Mouse (Mus musculus): Measurements from ENCODE around the gene Ntn5. TPM values are rescaled to one million over a fixed set of nuclear protein-coding genes. Genes with fewer than 3 reads are reported as not detected.

The Ntn5 gene
- total and polyA plus RNA-seq, 3 experiments = 0.08 to 0.57 TPM; not detected in 1

DNA sequence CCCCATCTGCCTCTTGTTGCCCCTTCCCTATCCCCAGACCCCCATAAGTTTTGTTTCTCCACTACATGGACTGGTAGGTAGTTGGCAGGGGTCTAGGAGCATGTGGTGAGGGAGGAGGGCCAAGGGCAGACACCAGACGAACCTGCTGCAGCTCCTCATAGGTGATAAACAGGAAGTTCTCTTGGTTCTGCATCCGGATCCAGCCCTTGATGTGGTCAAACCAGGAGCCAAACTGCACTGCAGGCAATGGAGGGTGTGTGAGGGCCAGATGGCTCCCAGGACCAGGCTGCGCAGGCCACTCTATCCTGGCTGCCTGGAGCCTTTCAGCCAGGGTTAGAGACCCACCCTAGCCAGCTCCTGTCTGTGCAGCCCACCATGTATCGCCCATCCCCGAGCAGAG, 49.7 kb downstream of the Ntn5 start:
- peaks cover 6 to 19% of the 10 kb centered on the region in 2 experiments for H3K36me3 ChIP-seq (replicated peaks in 1 of 2; ENCODE audit: control insufficient read depth in 1 of 2, insufficient read depth in 1 of 2, low read length in 1 of 2)
- H3K9me3 ChIP-seq (replicated peaks; ENCODE audit: low read length) = no peaks in the 10 kb centered on the region
- in situ Hi-C loops (cut with MboI; ENCODE audit: low pct_ligation_motif_present, low pct_unique_long_range_greater_than_20kb, low sequenced_read_pairs) = loop anchor here (10.0 kb wide), 2 partner anchors 191 to 271 kb away; partner anchors contain the start of genes Ccdc114 and Emp3
- H3K79me2 ChIP-seq (replicated peaks; ENCODE audit: control insufficient read depth, extremely low read depth, insufficient read depth, poor library complexity, severe bottlenecking) = no peaks in the 10 kb centered on the region
- no peak overlapping the region for H3K4me2 ChIP-seq (ENCODE audit: insufficient read depth, low read depth, poor library complexity, severe bottlenecking)
- no peak overlapping the region for H3K9ac ChIP-seq (ENCODE audit: insufficient read depth, low read depth)
- H3K27me3 ChIP-seq (replicated peaks) = no peaks in the 10 kb centered on the region
- DNase-seq (ENCODE audit: extremely low read depth) = no peak
- H3K27ac ChIP-seq (ENCODE audit: insufficient read depth, low read depth) = no peak overlapping the region
- peaks cover 0 to 10% of the 10 kb centered on the region in 2 experiments; a peak in 2 of 4 replicates for H3K4me1 ChIP-seq (ENCODE audit: control insufficient read depth in 1 of 2, insufficient read depth in 2 of 2)
- H3K4me3 ChIP-seq (replicated peaks in 1 of 3; ENCODE audit: low read depth in 2 of 3, low read length in 2 of 3, poor library complexity in 1 of 3) = no peak overlapping the region
- dilution Hi-C loops (cut with MboI; ENCODE audit: extremely low pct_ligation_motif_present, extremely low pct_unique_long_range_greater_than_20kb, low sequenced_read_pairs) = no loop called here
- TF ChIP-seq KAT2A (IDR thresholded peaks at IDR 0.05; ENCODE audit: insufficient replicate concordance, low read length) (no peak), PAX5 (IDR thresholded peaks at IDR 0.05; ENCODE audit: low read length) (no peak), ZMIZ1 (IDR thresholded peaks at IDR 0.05; ENCODE audit: low read depth, low read length) (no peak), EP300 (IDR thresholded peaks at IDR 0.05; ENCODE audit: low read length) (no peak)

DNA sequence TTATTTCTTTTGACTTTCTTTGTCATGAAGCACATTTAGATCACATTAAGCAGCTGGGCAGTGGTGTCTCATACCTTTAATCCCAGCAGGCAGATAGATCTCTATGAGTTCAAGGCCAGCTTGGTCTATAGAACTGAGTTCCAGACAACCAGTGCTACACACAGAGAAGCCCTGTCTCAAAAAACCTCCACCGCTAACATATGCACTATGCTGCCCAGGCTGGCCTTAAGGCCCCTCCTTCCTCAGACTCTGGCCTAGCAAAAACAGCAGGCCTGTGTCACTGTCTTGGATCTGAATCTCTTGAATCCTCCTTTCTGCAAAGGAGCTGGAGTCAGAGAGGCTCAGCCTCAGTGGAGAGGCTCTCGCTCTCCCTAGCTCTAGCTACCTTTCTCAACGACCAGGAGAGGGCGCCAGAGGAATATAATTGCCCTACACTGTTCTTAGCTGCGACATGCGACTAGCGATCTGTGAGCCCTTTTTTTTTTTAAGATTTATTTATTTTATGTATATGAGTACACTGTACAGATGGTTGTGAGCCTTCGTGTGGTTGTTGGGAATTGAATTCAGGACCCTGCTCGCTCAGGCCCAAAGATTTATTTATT, 55.4 kb downstream of the Ntn5 start:
- in situ Hi-C loops (cut with MboI; ENCODE audit: low pct_ligation_motif_present, low pct_unique_long_range_greater_than_20kb, low sequenced_read_pairs) = loop anchor here (10.0 kb wide), 2 partner anchors 186 to 266 kb away; partner anchors contain the start of genes Ccdc114 and Emp3
- Histone ChIP-seq H3K9me3 (replicated peaks; ENCODE audit: low read length) (no peaks in the 10 kb centered on the region), H3K4me1 (ENCODE audit: control insufficient read depth in 1 of 2, insufficient read depth in 2 of 2) (peaks cover 5 to 12% of the 10 kb centered on the region in 2 experiments), H3K36me3 (replicated peaks in 1 of 2; ENCODE audit: control insufficient read depth in 1 of 2, insufficient read depth in 1 of 2, low read length in 1 of 2) (no peaks in the 10 kb centered on the region), H3K4me3 (replicated peaks in 1 of 3; ENCODE audit: low read depth in 2 of 3, low read length in 2 of 3, poor library complexity in 1 of 3) (no peak overlapping the region), H3K27ac (ENCODE audit: insufficient read depth, low read depth) (no peak overlapping the region), H3K27me3 (replicated peaks) (peaks cover 8% of the 10 kb centered on the region), H3K79me2 (replicated peaks; ENCODE audit: control insufficient read depth, extremely low read depth, insufficient read depth, poor library complexity, severe bottlenecking) (no peaks in the 10 kb centered on the region), H3K4me2 (ENCODE audit: insufficient read depth, low read depth, poor library complexity, severe bottlenecking) (no peak overlapping the region), H3K9ac (ENCODE audit: insufficient read depth, low read depth) (no peak overlapping the region)
- dilution Hi-C loops (cut with MboI; ENCODE audit: extremely low pct_ligation_motif_present, extremely low pct_unique_long_range_greater_than_20kb, low sequenced_read_pairs) = no loop called here
- peak; percentile 69 for DNase-seq (ENCODE audit: extremely low read depth)
- TF ChIP-seq RAD21 (IDR thresholded peaks at IDR 0.05; ENCODE audit: low read depth, low read length) = peak; percentile 51
- no peak for TF ChIP-seq NELFE (IDR thresholded peaks at IDR 0.05; ENCODE audit: low read depth, low read length)
- no peak for TF ChIP-seq ELF1 (IDR thresholded peaks at IDR 0.05; ENCODE audit: low read depth, low read length)
- TF ChIP-seq MEF2A (IDR thresholded peaks at IDR 0.05; ENCODE audit: borderline replicate concordance, low read depth, low read length) = no peak
- no peak for TF ChIP-seq POLR2AphosphoS2 (IDR thresholded peaks at IDR 0.05; ENCODE audit: low read depth, low read length)
- peak; percentile 53 for TF ChIP-seq SMC3 (IDR thresholded peaks at IDR 0.05; ENCODE audit: low read depth, low read length)
- TF ChIP-seq TCF12 (IDR thresholded peaks at IDR 0.05; ENCODE audit: low read depth, low read length) = no peak
- TF ChIP-seq CTCF (conservative IDR thresholded peaks at IDR 0.05 in 1 of 2, IDR thresholded peaks at IDR 0.05 in 1 of 2; ENCODE audit: low read depth in 2 of 2, low read length in 2 of 2) = peak; percentile 32 to 65; a peak in 3 of 4 replicates

DNA sequence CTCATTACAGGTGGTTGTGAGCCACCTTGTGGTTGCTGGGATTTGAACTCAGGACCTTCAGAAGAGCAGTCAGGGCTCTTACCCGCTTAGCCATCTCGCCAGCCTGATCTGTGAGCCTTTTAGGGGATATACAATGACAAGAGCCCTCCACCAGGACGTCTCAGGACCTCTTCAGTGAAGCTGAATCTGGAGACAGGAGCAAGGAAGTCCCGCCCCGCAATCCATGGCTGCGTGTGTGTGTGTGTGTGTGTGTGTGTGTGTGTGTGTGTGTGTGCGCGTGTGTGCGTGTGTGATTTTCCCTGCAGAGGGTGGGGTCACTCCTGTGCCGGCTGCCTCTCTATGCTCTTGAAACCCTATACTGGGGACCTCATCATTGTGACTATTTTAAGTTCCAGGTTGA, 56.0 kb downstream of the Ntn5 start:
- peaks cover 5 to 12% of the 10 kb centered on the region in 2 experiments for H3K4me1 ChIP-seq (ENCODE audit: control insufficient read depth in 1 of 2, insufficient read depth in 2 of 2)
- no peaks in the 10 kb centered on the region for H3K36me3 ChIP-seq (replicated peaks in 1 of 2; ENCODE audit: control insufficient read depth in 1 of 2, insufficient read depth in 1 of 2, low read length in 1 of 2)
- no peaks in the 10 kb centered on the region for H3K9me3 ChIP-seq (replicated peaks; ENCODE audit: low read length)
- no peak overlapping the region for H3K4me3 ChIP-seq (replicated peaks in 1 of 3; ENCODE audit: low read depth in 2 of 3, low read length in 2 of 3, poor library complexity in 1 of 3)
- DNase-seq (ENCODE audit: extremely low read depth) = no peak
- no peak overlapping the region for H3K4me2 ChIP-seq (ENCODE audit: insufficient read depth, low read depth, poor library complexity, severe bottlenecking)
- in situ Hi-C loops (cut with MboI; ENCODE audit: low pct_ligation_motif_present, low pct_unique_long_range_greater_than_20kb, low sequenced_read_pairs) (loop anchor here (5.0 to 10.0 kb wide), 3 partner anchors 62 to 265 kb away; partner anchors contain the start of genes Ccdc114 and Emp3), dilution Hi-C loops (cut with MboI; ENCODE audit: extremely low pct_ligation_motif_present, extremely low pct_unique_long_range_greater_than_20kb, low sequenced_read_pairs) (no loop called here)
- H3K9ac ChIP-seq (ENCODE audit: insufficient read depth, low read depth) = no peak overlapping the region
- no peak overlapping the region for H3K27ac ChIP-seq (ENCODE audit: insufficient read depth, low read depth)
- TF ChIP-seq JUND (conservative IDR thresholded peaks at IDR 0.05; ENCODE audit: low read depth, low read length) = no peak
- TF ChIP-seq ETS1 (conservative IDR thresholded peaks at IDR 0.05; ENCODE audit: low read depth, low read length) = no peak
- TF ChIP-seq ZNF384 (IDR thresholded peaks at IDR 0.05; ENCODE audit: low read depth, low read length) = no peak
- TF ChIP-seq SMC3 (IDR thresholded peaks at IDR 0.05; ENCODE audit: low read depth, low read length) = no peak
- TF ChIP-seq USF1 (IDR thresholded peaks at IDR 0.05; ENCODE audit: low read depth, low read length) = no peak
- TF ChIP-seq HCFC1 (IDR thresholded peaks at IDR 0.05; ENCODE audit: low read depth, low read length) = no peak
- no peak for TF ChIP-seq NELFE (IDR thresholded peaks at IDR 0.05; ENCODE audit: low read depth, low read length)
- TF ChIP-seq MEF2A (IDR thresholded peaks at IDR 0.05; ENCODE audit: borderline replicate concordance, low read depth, low read length) = no peak
- no peaks in the 10 kb centered on the region for H3K79me2 ChIP-seq (replicated peaks; ENCODE audit: control insufficient read depth, extremely low read depth, insufficient read depth, poor library complexity, severe bottlenecking)
- H3K27me3 ChIP-seq (replicated peaks) = peaks cover 8% of the 10 kb centered on the region

Data from CH12.LX (cell line).